Mouse (Mus musculus): ENCODE results near the gene Oxnad1. TPM values are rescaled to one million over a fixed set of nuclear protein-coding genes. Genes with fewer than 3 reads are reported as not detected.

Oxnad1 gene
- 19.3 and 22.4 TPM in 2 replicates for polyA plus RNA-seq (2015; fragmentation: Nextera tagmentation; extraction: Ambion mirVana)

DNA sequence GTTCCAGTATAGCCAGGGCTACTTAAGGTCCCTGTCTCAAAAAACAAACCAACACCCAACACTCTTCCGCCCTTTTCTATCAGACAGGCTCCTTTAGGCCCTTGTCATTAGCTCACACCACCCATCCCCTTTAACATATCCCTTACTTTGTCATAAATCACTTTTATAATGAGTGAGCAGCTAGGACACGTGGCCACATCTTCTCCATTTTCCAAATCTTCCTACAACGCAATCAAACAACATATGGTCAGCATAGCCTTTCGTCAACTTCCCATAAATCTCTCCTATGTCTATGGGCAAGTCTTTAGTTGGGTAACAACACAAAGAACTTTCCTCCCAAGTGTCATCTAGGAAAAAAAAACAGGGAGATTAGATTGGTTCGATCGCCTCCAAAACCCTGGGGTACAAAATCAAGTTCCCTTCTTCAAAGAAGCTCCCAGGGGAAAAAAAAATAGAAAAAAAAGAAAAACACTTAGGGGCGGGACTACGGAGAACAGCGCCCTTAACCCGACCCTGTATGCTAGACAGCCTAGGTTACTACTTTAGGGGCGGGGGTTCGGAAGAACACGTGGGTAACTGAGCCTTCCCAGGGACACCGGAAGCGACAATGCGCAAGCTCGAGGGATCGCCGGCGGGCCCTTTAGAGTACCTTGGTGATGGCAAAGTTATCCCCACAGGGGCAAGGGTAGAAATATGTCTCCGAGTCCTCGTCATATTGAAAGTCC lies at the start of gene Oxnad1:
Oxnad1 (plus strand) TSS at position 614 of the 725 bp plus-strand sequence.
- Histone ChIP-seq H3K27me3 (replicated peaks; ENCODE audit: control insufficient read depth, insufficient read depth, low read length) (no peaks in the 10 kb centered on the region), H3K9ac (ENCODE audit: low read depth, low read length) (peak within 1 kb of the TSS; percentile 57), H3K27ac (ENCODE audit: low read depth, low read length) (peak within 1 kb of the TSS; percentile 91), H3K4me1 (replicated peaks; ENCODE audit: control insufficient read depth, insufficient read depth, low read length) (0 out of 2 replicates have a peak, but pooled peaks cover 6% of the 10 kb centered on the region), H3K4me3 (ENCODE audit: low read depth, low read length) (peak within 1 kb of the TSS; percentile 70), H3K36me3 (ENCODE audit: control insufficient read depth, insufficient read depth) (peaks cover 11% of the 10 kb centered on the region), H3K9me3 (ENCODE audit: control insufficient read depth) (no peaks in the 10 kb centered on the region), H3K4me2 (replicated peaks; ENCODE audit: low read depth) (peak within 1 kb of the TSS; percentile 79)
- WGBS: 1% methylated on average over 22 of the region's 22 CpGs
- peak; percentile 92 for ATAC-seq
- no peak for TF ChIP-seq CTCF (IDR thresholded peaks at IDR 0.05; ENCODE audit: low read depth)

DNA sequence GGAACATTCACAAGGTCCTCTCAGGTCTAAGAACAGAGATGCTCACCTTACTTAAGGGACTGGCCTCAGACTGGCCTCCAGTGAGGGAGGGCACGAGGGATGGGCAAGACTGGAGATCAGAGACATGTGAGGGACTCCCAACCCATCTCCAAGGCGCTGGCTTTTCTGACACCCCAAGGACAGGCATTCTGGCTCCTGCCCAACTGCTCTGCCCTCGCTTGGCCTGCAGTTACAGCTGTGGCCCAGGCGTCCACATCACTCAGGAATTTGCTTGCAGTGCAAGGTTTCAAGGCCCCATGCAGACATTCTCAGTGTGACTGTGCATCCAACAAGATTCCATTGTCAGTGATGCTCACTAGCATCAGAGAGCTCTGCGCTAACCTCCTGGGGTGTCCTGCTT lies 48.7 kb upstream of the Oxnad1 start:
- ATAC-seq: no peak
- H3K4me2 ChIP-seq (replicated peaks; ENCODE audit: low read depth): no peak overlapping the region
- H3K9ac ChIP-seq (ENCODE audit: low read depth, low read length): no peak overlapping the region
- no peaks in the 10 kb centered on the region for H3K27me3 ChIP-seq (replicated peaks; ENCODE audit: control insufficient read depth, insufficient read depth, low read length)
- no peak overlapping the region for H3K4me3 ChIP-seq (ENCODE audit: low read depth, low read length)
- H3K36me3 ChIP-seq (ENCODE audit: control insufficient read depth, insufficient read depth): no peaks in the 10 kb centered on the region
- H3K9me3 ChIP-seq (ENCODE audit: control insufficient read depth): no peaks in the 10 kb centered on the region
- no peaks in the 10 kb centered on the region for H3K4me1 ChIP-seq (replicated peaks; ENCODE audit: control insufficient read depth, insufficient read depth, low read length)
- no peak overlapping the region for H3K27ac ChIP-seq (ENCODE audit: low read depth, low read length)
- WGBS: 74% methylated on average over 5 of the region's 5 CpGs
- no peak for TF ChIP-seq CTCF (IDR thresholded peaks at IDR 0.05; ENCODE audit: low read depth)

DNA sequence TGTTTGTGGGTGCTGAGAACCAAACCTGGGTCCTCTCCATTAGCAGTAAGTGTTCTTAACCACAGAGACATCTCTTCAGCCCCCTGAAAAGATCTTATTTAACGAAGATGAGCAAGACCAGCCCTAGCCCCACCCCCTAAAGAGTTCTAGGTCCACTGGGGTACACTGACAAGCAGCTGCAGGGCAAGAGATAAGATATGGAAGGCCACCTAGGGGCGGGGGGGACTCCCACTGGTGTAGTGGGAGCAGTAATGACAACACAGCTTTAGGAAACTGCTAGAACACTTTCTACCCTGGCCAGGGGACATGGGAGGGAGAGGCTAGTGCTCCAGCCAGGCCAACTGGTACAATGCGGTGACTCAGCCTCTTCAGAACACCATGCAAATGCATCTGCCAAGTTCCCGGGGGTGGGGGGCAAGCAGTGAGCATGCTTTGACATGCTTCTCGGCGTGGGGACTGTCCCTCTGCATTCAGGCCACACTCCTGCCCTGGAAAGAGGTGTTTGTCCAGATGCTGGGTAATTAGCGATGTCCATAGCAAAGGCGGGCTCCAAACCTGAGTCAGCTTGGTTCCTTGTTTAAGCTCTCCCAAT lies 47.4 kb upstream of the Oxnad1 start:
- Histone ChIP-seq H3K9ac (ENCODE audit: low read depth, low read length) (no peak overlapping the region), H3K27ac (ENCODE audit: low read depth, low read length) (no peak overlapping the region), H3K9me3 (ENCODE audit: control insufficient read depth) (no peaks in the 10 kb centered on the region), H3K36me3 (ENCODE audit: control insufficient read depth, insufficient read depth) (no peaks in the 10 kb centered on the region), H3K27me3 (replicated peaks; ENCODE audit: control insufficient read depth, insufficient read depth, low read length) (no peaks in the 10 kb centered on the region), H3K4me2 (replicated peaks; ENCODE audit: low read depth) (no peak overlapping the region), H3K4me3 (ENCODE audit: low read depth, low read length) (no peak overlapping the region), H3K4me1 (replicated peaks; ENCODE audit: control insufficient read depth, insufficient read depth, low read length) (no peaks in the 10 kb centered on the region)
- ATAC-seq: no peak
- TF ChIP-seq CTCF (IDR thresholded peaks at IDR 0.05; ENCODE audit: low read depth): no peak
- WGBS: 76% methylated on average over 8 of the region's 8 CpGs

- no peaks in the 10 kb centered on the region for H3K27me3 ChIP-seq (replicated peaks; ENCODE audit: control insufficient read depth, insufficient read depth, low read length)
These were observed 43.1 kb upstream of the Oxnad1 start for GRCm38 (mm10) chr14:32042108-32042507.

GRCm38 (mm10) chr14:32046357-32046756 lies 38.8 kb upstream of the Oxnad1 start:
- TF ChIP-seq CTCF (IDR thresholded peaks at IDR 0.05; ENCODE audit: low read depth): no peak
- 72% methylated on average over 8 of the region's 8 CpGs for WGBS
- H3K4me1 ChIP-seq (replicated peaks; ENCODE audit: control insufficient read depth, insufficient read depth, low read length): no peaks in the 10 kb centered on the region
- no peak overlapping the region for H3K4me3 ChIP-seq (ENCODE audit: low read depth, low read length)
- H3K9me3 ChIP-seq (ENCODE audit: control insufficient read depth): no peaks in the 10 kb centered on the region
- H3K4me2 ChIP-seq (replicated peaks; ENCODE audit: low read depth): no peak overlapping the region
- no peaks in the 10 kb centered on the region for H3K36me3 ChIP-seq (ENCODE audit: control insufficient read depth, insufficient read depth)
- H3K9ac ChIP-seq (ENCODE audit: low read depth, low read length): no peak overlapping the region
- no peak overlapping the region for H3K27ac ChIP-seq (ENCODE audit: low read depth, low read length)
- H3K27me3 ChIP-seq (replicated peaks; ENCODE audit: control insufficient read depth, insufficient read depth, low read length): no peaks in the 10 kb centered on the region
- ATAC-seq: no peak

More at GRCm38 (mm10) chr14:32042108-32042507, 43.1 kb upstream of the Oxnad1 start:
- TF ChIP-seq CTCF (IDR thresholded peaks at IDR 0.05; ENCODE audit: low read depth): no peak
- no peak for ATAC-seq
- WGBS: 24% methylated on average over 5 of the region's 5 CpGs
- Histone ChIP-seq H3K9ac (ENCODE audit: low read depth, low read length) (no peak overlapping the region), H3K4me2 (replicated peaks; ENCODE audit: low read depth) (no peak overlapping the region), H3K4me3 (ENCODE audit: low read depth, low read length) (no peak overlapping the region), H3K27ac (ENCODE audit: low read depth, low read length) (no peak overlapping the region), H3K9me3 (ENCODE audit: control insufficient read depth) (no peaks in the 10 kb centered on the region), H3K4me1 (replicated peaks; ENCODE audit: control insufficient read depth, insufficient read depth, low read length) (no peaks in the 10 kb centered on the region), H3K36me3 (ENCODE audit: control insufficient read depth, insufficient read depth) (no peaks in the 10 kb centered on the region)

DNA sequence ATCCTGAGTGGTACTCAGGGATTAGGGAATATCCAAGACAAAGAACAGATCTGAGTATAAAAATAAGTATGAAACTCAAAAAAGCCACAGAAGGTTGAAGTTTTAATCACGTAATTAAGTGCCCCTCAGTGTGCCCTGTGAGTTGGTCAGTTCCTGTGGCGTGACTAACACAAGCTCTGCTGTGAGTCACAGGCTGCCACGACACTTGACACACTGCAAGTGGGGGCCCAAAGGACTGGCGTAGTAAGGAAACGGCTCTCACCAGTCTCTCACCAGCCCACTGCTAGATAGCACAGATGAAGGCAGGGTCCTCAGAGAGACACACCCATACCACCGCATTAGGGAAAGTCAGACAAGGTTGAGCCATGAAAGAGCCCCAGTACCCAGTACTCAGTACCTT lies 35.0 kb upstream of the Oxnad1 start:
- Histone ChIP-seq H3K9ac (ENCODE audit: low read depth, low read length) (no peak overlapping the region), H3K27me3 (replicated peaks; ENCODE audit: control insufficient read depth, insufficient read depth, low read length) (no peaks in the 10 kb centered on the region), H3K4me1 (replicated peaks; ENCODE audit: control insufficient read depth, insufficient read depth, low read length) (no peaks in the 10 kb centered on the region), H3K27ac (ENCODE audit: low read depth, low read length) (no peak overlapping the region), H3K4me3 (ENCODE audit: low read depth, low read length) (no peak overlapping the region), H3K4me2 (replicated peaks; ENCODE audit: low read depth) (no peak overlapping the region), H3K9me3 (ENCODE audit: control insufficient read depth) (no peaks in the 10 kb centered on the region), H3K36me3 (ENCODE audit: control insufficient read depth, insufficient read depth) (no peaks in the 10 kb centered on the region)
- ATAC-seq: no peak
- no peak for TF ChIP-seq CTCF (IDR thresholded peaks at IDR 0.05; ENCODE audit: low read depth)
- 79% methylated on average over 6 of the region's 6 CpGs for WGBS
